Mouse (Mus musculus) frontal cortex, postnatal 14 days (tissue): ENCODE measurements around the gene Gm2663.
"Not testable (repeated sequence)": the region's sequence is repeated elsewhere in the genome, so short reads cannot be mapped to it uniquely, and the experiment has no call there.

Experiments
- DNase-seq, 2 experiments: peaks; one replicate each; pipeline ENCODE4 v3.0.0; 2022; ENCODE audit warnings: low spot score in 2 of 2

The Gm2663 gene

GRCm38 (mm10) chr6:40999379-40999778 is at the start of gene Gm2663:
Gene Gm2663 (minus strand): TSS chr6:40999479.
- DNase-seq: not testable (repeated sequence)

GRCm38 (mm10) chr6:41048602-41049001 is 49.3 kb upstream of the Gm2663 start:
- DNase-seq: no peak

- no peak for DNase-seq
Observed at GRCm38 (mm10) chr6:41047961-41048360, 48.7 kb upstream of the Gm2663 start.

DNA sequence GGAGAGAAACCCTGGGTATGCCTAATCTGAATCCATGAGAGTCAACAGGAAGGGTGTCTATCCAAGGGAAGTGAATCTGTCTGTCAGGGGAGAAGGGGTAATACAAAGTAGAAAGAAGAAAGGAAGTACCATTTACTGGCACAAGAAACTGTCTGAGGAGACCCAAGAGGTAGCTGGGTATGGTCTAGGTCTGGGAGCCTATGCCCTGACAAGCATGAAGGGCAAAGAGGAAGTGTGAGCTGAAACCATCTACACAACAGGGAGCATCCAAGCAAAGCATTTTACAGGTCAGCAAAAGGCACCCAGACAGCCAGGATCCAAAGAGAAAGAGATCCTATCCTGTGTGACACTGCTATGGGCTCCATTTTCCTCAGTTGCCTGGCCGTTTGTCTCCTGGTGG is 47.9 kb upstream of the Gm2663 start:
- DNase-seq: no peak

DNA sequence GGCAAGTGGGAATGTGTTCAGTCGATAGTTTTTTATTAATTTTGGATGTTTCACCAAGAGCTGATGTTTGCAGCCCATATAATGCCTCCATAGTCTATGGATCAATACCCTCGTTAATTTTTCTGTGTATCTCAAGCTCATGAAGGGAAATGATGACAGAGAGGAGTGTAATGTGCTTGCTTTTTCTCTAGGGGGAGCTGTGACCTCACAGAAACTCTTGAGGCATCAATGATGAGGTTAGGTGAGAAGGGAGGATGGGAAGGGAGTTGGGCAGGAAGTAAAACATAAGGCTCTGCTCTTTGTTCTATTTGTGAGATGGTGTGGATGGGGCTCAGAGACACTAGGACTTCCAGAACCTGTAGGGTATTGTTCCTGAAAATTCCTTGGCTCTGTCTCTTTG is 47.3 kb upstream of the Gm2663 start:
- DNase-seq: no peak

- no peak for DNase-seq
Observed at GRCm38 (mm10) chr6:41044753-41045152, 45.5 kb upstream of the Gm2663 start.

GRCm38 (mm10) chr6:41044314-41044713 is 45.0 kb upstream of the Gm2663 start:
- DNase-seq: no peak

DNA sequence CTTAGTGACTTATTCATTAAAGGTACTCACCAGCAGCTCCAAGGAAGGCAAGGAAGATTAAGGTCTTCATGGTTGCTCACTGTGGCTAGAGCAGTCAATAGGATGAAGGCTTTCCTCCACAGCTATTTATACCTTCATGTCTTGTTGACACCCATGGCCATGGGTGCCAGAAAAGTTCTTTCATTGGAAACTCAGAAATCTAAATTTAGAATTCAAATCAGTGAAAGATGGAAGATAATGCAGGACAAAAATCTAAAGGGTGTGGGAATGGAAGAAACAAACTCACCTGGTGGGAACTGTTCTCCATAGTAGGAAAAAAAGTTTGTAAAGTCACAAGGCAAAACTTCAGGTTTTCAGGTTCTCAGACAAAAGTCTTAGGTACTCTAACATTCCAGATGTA is 36.1 kb upstream of the Gm2663 start, which contains the start of gene 2210010C04Rik:
Gene 2210010C04Rik (minus strand): TSS at position 101 of the 400 bp plus-strand sequence.
- DNase-seq: no peak

- DNase-seq: no peak
Observed at GRCm38 (mm10) chr6:41032802-41033201, 33.5 kb upstream of the Gm2663 start.

GRCm38 (mm10) chr6:41032231-41032630 is 33.0 kb upstream of the Gm2663 start:
- DNase-seq: no peak

GRCm38 (mm10) chr6:41030821-41031220 is 31.5 kb upstream of the Gm2663 start:
- no peak for DNase-seq

DNA sequence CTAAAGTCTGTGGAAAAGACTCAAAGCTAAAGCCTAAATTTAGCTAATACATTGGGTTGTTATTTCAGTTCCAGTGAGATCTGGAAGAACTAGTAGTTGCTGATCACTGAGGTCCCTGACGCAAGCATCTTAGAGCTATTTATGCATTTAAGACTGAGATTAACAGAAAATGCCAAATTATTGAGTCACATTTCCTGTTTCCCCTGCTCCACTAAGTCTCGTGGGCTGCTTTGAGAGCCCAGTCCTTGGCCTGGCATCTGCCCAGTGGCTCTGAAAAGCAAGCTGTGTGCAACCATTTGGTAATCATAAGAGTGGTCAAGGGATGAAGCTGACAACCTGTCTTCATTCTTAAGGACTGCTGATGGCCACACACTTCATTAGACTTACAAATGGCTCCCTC is 27.8 kb upstream of the Gm2663 start:
- no peak for DNase-seq

GRCm38 (mm10) chr6:41025873-41026650 is 26.8 kb upstream of the Gm2663 start:
- DNase-seq: no peak

- no peak for DNase-seq
Observed at GRCm38 (mm10) chr6:41019140-41019539, 19.9 kb upstream of the Gm2663 start.

GRCm38 (mm10) chr6:41018629-41019028 is 19.4 kb upstream of the Gm2663 start:
- no peak for DNase-seq

DNA sequence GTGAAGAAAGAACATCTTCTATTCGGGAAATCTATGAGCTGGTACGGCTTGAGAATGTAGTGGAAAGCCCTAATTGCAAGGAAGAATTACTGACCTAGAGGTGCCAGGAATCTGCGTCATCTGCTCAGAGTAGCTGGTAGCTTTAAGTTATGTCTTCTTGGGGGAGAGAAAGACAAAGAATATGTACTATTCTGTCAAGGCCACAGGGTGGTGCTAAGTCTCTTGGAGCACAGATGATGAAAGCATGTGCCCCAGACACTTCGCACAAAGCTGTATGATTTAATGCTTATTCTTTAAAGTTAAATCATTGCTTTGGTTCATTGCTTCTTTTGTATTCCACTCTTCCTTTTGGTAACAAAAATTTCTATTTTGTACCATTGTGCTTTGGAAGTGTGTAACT is 15.8 kb upstream of the Gm2663 start:
- no peak for DNase-seq

DNA sequence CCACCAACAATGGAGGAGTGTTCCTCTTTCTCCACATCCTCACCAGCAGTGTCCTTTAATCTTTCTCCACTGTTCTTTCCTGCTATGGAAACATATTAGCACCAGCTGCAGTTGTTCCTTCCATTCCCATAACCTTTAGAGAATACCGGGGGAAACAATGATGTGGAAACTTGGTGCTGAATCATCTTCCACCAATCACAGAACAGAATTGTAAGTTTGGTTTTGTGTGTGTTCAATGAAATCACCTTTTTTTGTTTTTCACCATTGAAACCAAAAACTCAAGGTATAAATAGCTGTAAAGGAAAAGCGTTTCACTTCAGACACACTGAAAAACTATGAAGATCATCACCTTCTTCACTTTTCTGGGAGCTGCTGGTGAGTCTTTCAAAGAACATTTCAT is 34.8 kb downstream of the Gm2663 start, which contains the start of gene 1810009J06Rik:
Gene 1810009J06Rik (plus strand): TSS at position 301 of the 400 bp plus-strand sequence.
- not testable (repeated sequence) for DNase-seq

GRCm38 (mm10) chr6:40953716-40954115 is 45.6 kb downstream of the Gm2663 start:
- DNase-seq: no peak

- no peak for DNase-seq
Observed at GRCm38 (mm10) chr6:40951770-40952169, 47.5 kb downstream of the Gm2663 start, which contains the start of gene Gm4744. Gene Gm4744 (minus strand): TSS chr6:40951870.
